Mouse (Mus musculus): Measurements from ENCODE around the gene Fancc. TPM values are rescaled to one million over a fixed set of nuclear protein-coding genes. Genes with fewer than 3 reads are reported as not detected.

Gene Fancc
- polyA plus RNA-seq, 1 experiment from 2014 or later, result 17.8 TPM

DNA sequence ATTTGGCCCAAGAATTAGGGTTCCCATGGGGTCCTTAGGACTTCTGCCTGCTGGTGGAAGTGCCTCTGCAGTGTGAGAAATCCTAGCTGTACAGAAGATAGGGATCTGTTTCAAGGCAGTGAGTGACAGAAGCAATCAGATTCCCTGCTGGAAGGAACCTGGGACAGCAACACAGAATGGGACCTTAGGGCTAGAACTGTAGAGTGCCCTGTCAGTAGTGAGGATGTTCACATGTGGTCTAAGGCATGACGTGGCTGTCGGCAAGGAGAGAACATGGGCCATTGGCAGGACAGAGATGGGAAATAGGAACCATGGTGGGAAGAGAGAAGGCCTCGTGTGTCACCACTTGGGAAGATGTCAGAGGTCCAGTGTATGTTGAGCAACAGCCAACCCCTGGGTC is 187.5 kb downstream of the Fancc start:
- H3K36me3 ChIP-seq, result no peaks in the 10 kb centered on the region; the same call in 1 of the 2 replicates
- no peak overlapping the region for H3K27ac ChIP-seq
- no peak overlapping the region for H3K4me2 ChIP-seq
- WGBS, result 80% methylated on average over 3 of the region's 3 CpGs
- no peak for ATAC-seq (ENCODE audit: insufficient read depth, low FRiP score, low read depth)
- H3K27me3 ChIP-seq (replicated peaks), result no peaks in the 10 kb centered on the region
- H3K4me1 ChIP-seq, result peaks cover 10% of the 10 kb centered on the region
- no peaks in the 10 kb centered on the region for H3K9me3 ChIP-seq
- H3K9ac ChIP-seq, result no peak overlapping the region
- no peak overlapping the region for H3K4me3 ChIP-seq (replicated peaks)

DNA sequence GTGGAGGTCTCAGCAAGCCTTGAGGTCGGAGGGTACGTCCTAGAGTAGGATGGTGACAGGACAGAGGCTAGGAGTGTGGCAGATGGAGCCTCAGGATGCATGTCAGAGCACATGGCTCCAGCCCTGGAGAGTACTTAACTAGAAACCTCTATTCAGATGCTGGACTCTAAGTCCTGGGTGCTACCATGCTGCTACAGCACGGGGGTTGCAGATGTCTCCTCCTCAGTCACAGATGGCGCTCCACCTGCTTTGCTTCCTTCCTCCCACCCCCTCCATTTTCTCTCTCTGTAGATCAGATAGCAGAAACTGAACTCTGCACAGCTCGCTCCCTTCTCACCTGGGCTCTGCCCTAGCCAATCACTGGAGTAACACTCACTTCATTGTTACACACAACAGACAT is 190.3 kb downstream of the Fancc start:
- Histone ChIP-seq H3K9ac (no peak overlapping the region), H3K4me1 (peaks cover 15% of the 10 kb centered on the region), H3K36me3 (peaks cover 23% of the 10 kb centered on the region), H3K9me3 (no peaks in the 10 kb centered on the region), H3K4me2 (no peak overlapping the region), H3K27me3 (replicated peaks) (no peaks in the 10 kb centered on the region), H3K4me3 (replicated peaks) (no peak overlapping the region), H3K27ac (no peak overlapping the region)
- no peak for ATAC-seq (ENCODE audit: insufficient read depth, low FRiP score, low read depth)
- WGBS, result 77% methylated on average over 5 of the region's 5 CpGs

DNA sequence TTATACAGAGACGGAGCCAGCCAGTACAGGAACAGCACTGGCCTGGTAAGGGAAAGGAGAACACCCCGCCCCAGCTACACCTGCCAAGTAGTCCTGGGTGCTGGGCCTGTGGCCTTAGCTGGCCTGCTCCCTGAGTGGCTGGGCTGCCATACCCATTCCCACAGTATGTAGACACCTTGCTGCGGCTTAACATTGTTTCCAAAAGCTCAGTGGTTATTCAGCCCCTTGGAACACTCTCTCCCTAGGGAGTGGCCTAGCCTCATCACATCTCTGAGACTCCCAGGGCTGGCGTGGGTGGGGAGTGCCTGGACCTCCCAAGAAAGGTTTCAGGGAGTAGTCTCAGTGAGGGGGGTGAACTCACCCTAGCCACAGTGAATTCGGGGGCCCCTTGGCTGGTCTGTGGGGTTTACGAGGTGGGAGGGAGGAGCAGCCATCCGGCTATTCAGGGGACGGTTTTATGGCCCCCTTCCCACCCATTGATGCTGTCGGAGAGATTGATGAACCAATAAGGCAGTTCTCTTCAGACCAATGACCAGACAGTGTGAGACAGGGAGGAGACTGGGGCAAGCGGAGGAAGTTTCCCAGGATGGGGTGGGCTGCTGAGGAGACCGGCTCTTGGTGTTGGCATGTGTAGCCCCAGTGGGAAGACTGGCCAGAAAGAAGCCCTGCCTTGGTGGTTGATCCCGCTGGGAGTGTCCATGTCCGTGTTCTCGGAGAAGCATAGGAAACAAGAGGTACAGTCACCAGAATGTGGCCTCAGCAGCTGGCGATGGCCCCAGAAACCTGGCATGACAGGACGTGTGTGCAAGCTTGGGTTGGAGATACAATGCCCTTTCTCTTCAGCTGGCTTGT is 191.7 kb downstream of the Fancc start:
- H3K4me1 ChIP-seq, result peaks cover 15% of the 10 kb centered on the region
- no peak overlapping the region for H3K9ac ChIP-seq
- no peaks in the 10 kb centered on the region for H3K9me3 ChIP-seq
- H3K27ac ChIP-seq, result peak overlapping the region; percentile 38
- no peak overlapping the region for H3K4me2 ChIP-seq
- no peaks in the 10 kb centered on the region for H3K27me3 ChIP-seq (replicated peaks)
- no peak overlapping the region for H3K4me3 ChIP-seq (replicated peaks)
- ATAC-seq (ENCODE audit: insufficient read depth, low FRiP score, low read depth), result peak; percentile 16; the same call in 1 of the 2 replicates
- WGBS, result 60% methylated on average over 16 of the region's 16 CpGs
- peaks cover 36% of the 10 kb centered on the region for H3K36me3 ChIP-seq

DNA sequence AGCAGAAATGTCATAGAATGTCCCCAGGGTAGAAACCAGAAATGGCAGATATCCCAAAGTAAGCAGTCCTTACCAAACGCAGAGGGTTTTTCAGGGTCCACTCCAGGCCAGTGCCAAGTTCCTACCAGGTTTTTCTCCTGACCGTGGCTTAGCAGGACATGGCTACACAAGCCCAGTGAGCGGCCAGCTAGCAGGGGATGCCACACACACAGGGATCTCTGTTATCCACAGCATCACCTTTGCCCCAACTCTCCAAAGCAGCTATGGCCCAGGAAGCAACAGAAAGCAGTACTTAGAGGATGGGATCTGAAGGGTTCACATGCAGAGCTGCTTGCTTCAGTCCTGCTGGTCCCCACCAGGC is 192.3 kb downstream of the Fancc start:
- no peak overlapping the region for H3K9ac ChIP-seq
- WGBS, result 61% methylated on average over 3 of the region's 3 CpGs
- ATAC-seq (ENCODE audit: insufficient read depth, low FRiP score, low read depth), result no peak
- H3K36me3 ChIP-seq, result peaks cover 42% of the 10 kb centered on the region
- H3K4me2 ChIP-seq, result no peak overlapping the region
- H3K4me3 ChIP-seq (replicated peaks), result no peak overlapping the region
- peak overlapping the region; percentile 38; the same call in 1 of the 2 replicates for H3K27ac ChIP-seq
- peaks cover 15% of the 10 kb centered on the region for H3K4me1 ChIP-seq
- H3K27me3 ChIP-seq (replicated peaks), result no peaks in the 10 kb centered on the region
- no peaks in the 10 kb centered on the region for H3K9me3 ChIP-seq

DNA sequence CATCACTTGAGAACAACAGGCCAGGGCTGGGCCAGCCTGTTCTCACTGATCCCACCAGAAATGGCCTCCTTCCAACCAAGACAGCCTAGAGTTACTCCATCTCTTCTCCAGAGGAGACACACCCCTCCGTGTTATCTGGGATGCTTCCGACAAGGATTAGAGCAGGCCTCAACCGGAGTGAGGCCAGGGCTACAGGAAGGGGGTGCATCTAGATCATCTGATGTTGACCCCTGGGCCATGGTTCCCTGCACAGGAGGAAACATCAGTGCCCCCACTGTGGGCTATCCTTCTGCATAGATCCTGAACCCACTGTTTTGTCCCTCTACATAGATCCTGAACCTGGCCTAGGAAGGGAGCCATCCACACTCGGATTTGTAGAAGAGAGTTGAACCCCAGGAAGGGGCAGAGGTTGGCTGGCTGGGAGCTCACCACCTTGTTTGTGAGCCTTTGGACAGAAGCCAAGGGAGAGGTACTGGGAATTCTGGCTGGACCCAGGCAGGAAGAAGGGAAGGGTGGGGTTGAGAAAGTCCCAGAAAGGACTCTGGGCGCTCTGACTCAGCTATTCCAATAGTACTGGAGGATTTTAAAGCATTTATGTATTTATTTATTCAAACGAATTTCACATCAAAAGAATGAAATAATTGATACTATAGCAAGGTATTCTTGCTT is 192.8 kb downstream of the Fancc start:
- Histone ChIP-seq H3K4me3 (replicated peaks) (no peak overlapping the region), H3K4me1 (peaks cover 15% of the 10 kb centered on the region), H3K4me2 (no peak overlapping the region), H3K36me3 (peaks cover 45% of the 10 kb centered on the region), H3K27me3 (replicated peaks) (no peaks in the 10 kb centered on the region), H3K9me3 (no peaks in the 10 kb centered on the region), H3K9ac (no peak overlapping the region), H3K27ac (peak overlapping the region; percentile 14; the same call in 1 of the 2 replicates)
- 64% methylated on average over 6 of the region's 6 CpGs for WGBS
- no peak for ATAC-seq (ENCODE audit: insufficient read depth, low FRiP score, low read depth)

DNA sequence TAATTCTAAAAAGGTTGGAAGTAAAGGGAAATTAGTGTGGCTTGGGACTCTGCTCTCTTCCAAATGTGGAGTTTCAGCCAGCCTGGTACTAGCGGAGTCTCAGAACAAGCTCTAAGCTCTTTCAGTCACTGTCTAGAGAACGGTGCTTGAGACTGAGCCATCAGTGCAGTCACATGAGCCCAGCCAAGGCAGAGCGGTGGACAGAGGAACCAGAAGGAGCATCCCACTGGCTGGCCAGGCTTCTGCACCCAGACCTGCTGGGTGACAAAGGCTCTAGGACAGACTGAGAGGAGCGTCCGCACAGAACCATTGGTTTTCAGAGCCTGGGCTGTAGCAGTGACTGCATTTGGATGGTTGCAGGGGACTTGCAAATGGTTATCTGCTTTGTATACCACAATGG is 194.7 kb downstream of the Fancc start:
- Histone ChIP-seq H3K27me3 (replicated peaks) (no peaks in the 10 kb centered on the region), H3K4me1 (peaks cover 15% of the 10 kb centered on the region), H3K4me3 (replicated peaks) (no peak overlapping the region), H3K9me3 (no peaks in the 10 kb centered on the region), H3K9ac (no peak overlapping the region), H3K4me2 (no peak overlapping the region), H3K27ac (no peak overlapping the region), H3K36me3 (peaks cover 60% of the 10 kb centered on the region)
- WGBS, result 93% methylated on average over 5 of the region's 5 CpGs
- no peak for ATAC-seq (ENCODE audit: insufficient read depth, low FRiP score, low read depth)

DNA sequence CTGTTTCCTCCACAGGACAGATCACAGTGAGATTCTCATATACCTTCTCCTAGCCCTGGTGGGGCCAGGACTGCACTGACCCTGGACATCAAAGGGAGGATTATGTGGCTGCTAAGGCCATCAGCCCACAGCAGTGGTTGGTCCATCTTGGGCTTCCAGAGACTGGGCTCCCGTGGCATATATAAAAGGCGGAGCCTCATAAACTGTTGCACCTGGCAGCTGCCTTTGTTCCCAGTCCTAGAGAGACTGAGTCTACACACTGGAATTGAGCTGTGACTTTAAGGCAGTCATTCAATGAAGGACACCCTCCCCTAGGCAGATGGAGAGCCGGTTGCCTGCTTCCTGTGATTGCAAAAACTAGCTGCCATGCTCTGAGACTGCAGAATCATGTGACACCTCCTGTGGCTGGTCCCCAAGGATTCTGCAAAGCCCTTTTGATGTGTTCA is 195.3 kb downstream of the Fancc start:
- WGBS, result 51% methylated on average over 3 of the region's 3 CpGs
- no peaks in the 10 kb centered on the region for H3K27me3 ChIP-seq (replicated peaks)
- no peak for ATAC-seq (ENCODE audit: insufficient read depth, low FRiP score, low read depth)
- peaks cover 15% of the 10 kb centered on the region for H3K4me1 ChIP-seq
- no peak overlapping the region for H3K4me2 ChIP-seq
- no peak overlapping the region; the same call in 1 of the 2 replicates for H3K27ac ChIP-seq
- no peaks in the 10 kb centered on the region for H3K9me3 ChIP-seq
- peaks cover 66% of the 10 kb centered on the region for H3K36me3 ChIP-seq
- H3K4me3 ChIP-seq (replicated peaks), result no peak overlapping the region
- no peak overlapping the region for H3K9ac ChIP-seq

DNA sequence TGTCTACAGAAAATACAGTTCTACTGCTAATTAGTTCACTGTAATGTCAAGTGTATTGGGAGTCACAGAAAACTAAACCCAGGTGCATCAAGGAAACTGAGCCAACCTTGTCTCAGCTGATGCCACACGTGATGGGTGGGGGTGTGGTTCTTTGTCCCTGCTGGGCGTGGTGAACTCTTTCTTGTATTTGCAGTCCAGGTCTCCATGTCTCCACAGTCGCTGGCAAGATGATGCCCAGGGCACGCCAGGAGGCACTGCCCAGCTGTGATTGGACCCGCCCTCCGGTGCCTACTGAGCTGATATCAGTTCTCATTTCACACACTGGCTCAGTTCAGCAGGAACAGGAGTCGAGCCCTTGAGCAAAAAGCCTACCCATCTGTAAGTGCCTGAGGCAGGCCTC is 196.1 kb downstream of the Fancc start:
- no peak overlapping the region for H3K9ac ChIP-seq
- WGBS, result 73% methylated on average over 7 of the region's 7 CpGs
- peaks cover 73% of the 10 kb centered on the region for H3K36me3 ChIP-seq

DNA sequence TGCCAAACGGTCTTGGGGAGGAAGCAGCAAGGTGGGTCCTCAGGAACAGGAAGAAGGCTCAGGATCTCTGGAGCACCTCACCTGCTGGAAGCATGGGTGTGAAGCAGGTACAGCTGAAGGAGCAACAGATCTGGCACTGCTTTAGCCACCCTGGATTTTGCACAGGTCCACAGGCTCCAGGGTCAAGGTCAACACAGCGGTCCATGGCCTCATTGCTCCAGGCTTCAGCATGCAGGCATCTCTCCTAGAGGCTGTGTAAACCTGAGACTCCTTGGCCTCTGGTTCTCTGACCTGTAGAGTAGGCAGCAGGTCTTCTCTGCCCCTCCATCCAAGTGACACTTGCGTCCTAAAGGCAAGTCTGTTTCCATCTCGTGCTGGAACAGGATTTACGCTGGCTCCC is 198.1 kb downstream of the Fancc start:
- H3K4me1 ChIP-seq, result peaks cover 10% of the 10 kb centered on the region
- H3K4me2 ChIP-seq, result no peak overlapping the region
- H3K27me3 ChIP-seq (replicated peaks), result no peaks in the 10 kb centered on the region
- H3K9me3 ChIP-seq, result no peaks in the 10 kb centered on the region
- H3K36me3 ChIP-seq, result peaks cover 72% of the 10 kb centered on the region
- H3K4me3 ChIP-seq (replicated peaks), result no peak overlapping the region
- ATAC-seq (ENCODE audit: insufficient read depth, low FRiP score, low read depth), result no peak
- 90% methylated on average over 5 of the region's 5 CpGs for WGBS
- H3K27ac ChIP-seq, result no peak overlapping the region
- H3K9ac ChIP-seq, result no peak overlapping the region

More for the DNA sequence above, 196.1 kb downstream of the Fancc start:
- H3K27me3 ChIP-seq (replicated peaks), result no peaks in the 10 kb centered on the region
- no peak overlapping the region for H3K4me3 ChIP-seq (replicated peaks)
- peaks cover 15% of the 10 kb centered on the region for H3K4me1 ChIP-seq
- no peak for ATAC-seq (ENCODE audit: insufficient read depth, low FRiP score, low read depth)
- H3K27ac ChIP-seq, result no peak overlapping the region
- no peak overlapping the region for H3K4me2 ChIP-seq
- no peaks in the 10 kb centered on the region for H3K9me3 ChIP-seq

DNA sequence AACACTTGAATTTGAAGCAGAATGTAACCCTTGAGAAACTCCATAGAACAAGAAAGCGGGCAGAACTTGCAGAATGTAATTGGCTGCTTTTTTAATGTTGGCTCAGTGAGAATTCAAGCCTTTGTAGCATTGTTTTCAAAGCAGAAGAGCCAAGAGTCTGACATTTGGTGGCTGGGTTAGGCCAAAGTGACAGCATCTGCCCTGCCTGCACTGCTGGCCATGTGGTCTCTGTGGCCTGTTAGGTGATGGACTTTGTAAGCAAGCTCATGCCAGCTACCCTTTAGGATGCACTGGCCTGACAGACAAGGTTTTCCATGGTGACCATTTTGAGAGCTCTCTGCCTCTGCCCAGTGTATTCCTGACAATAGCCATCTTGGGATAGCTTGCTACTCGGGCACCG is 199.1 kb downstream of the Fancc start:
- H3K4me3 ChIP-seq (replicated peaks), result no peak overlapping the region
- 90% methylated on average over 3 of the region's 3 CpGs for WGBS
- H3K27ac ChIP-seq, result no peak overlapping the region
- H3K4me2 ChIP-seq, result no peak overlapping the region
- H3K27me3 ChIP-seq (replicated peaks), result no peaks in the 10 kb centered on the region
- ATAC-seq (ENCODE audit: insufficient read depth, low FRiP score, low read depth), result no peak
- peaks cover 65% of the 10 kb centered on the region for H3K36me3 ChIP-seq
- no peak overlapping the region for H3K9ac ChIP-seq
- H3K4me1 ChIP-seq, result peaks cover 16% of the 10 kb centered on the region
- H3K9me3 ChIP-seq, result no peaks in the 10 kb centered on the region

DNA sequence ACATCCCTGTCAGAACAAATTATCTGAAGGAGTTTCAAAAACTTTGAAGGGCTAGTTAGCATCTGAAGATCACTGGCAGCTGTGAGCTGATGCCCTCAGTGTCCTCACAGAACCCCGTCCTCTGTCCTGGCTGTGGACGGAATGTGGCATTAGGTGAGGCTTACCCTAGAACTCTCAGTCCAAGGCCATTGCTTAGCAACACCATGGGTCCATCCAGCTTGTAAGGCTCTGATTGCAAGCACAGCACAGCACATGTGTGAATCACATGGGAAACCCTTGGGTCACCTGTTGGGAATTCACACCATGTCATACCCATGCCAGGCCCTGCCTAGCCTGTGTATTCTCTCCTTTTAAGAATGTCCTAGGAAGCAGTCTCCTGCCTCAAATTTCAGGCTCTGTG is 200.1 kb downstream of the Fancc start:
- Histone ChIP-seq H3K9ac (no peak overlapping the region), H3K4me1 (peaks cover 19% of the 10 kb centered on the region), H3K4me3 (replicated peaks) (no peak overlapping the region), H3K4me2 (no peak overlapping the region), H3K27me3 (replicated peaks) (no peaks in the 10 kb centered on the region), H3K27ac (no peak overlapping the region), H3K9me3 (no peaks in the 10 kb centered on the region), H3K36me3 (peaks cover 55% of the 10 kb centered on the region)
- 90% methylated on average over 2 of the region's 2 CpGs for WGBS
- ATAC-seq (ENCODE audit: insufficient read depth, low FRiP score, low read depth), result no peak

DNA sequence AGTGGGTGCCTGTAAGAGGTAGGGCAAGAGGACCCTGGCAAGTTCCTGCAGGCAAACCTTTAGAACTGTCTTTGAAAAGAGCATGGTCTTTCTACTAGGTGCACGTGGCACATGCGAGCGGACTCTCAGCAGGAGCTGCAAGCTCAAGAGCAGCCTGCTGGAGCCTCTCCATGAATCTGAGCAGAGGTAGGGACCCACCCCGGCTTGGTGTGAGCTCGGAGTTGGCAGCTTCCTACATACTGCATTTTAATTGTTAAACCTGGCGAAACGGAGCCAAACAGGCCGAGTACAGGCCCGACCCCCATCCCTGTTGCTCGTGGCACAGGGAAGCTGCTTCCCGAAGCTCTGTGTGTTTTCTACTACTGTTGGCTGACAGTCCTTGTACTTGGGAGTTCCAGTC is 200.8 kb downstream of the Fancc start:
- Histone ChIP-seq H3K9ac (no peak overlapping the region), H3K4me2 (no peak overlapping the region), H3K27me3 (replicated peaks) (no peaks in the 10 kb centered on the region), H3K9me3 (no peaks in the 10 kb centered on the region), H3K36me3 (peaks cover 48% of the 10 kb centered on the region), H3K4me3 (replicated peaks) (no peak overlapping the region), H3K27ac (no peak overlapping the region), H3K4me1 (peaks cover 19% of the 10 kb centered on the region)
- ATAC-seq (ENCODE audit: insufficient read depth, low FRiP score, low read depth), result no peak
- WGBS, result 90% methylated on average over 11 of the region's 11 CpGs
